Mouse (Mus musculus): Measurements from ENCODE around the gene Il3. TPM values are rescaled to one million over a fixed set of nuclear protein-coding genes. Genes with fewer than 3 reads are reported as not detected.

Gene Il3
- polyA plus RNA-seq, 1 experiment from 2014 or later: not detected

GRCm38 (mm10) chr11:54224475-54224986 is 42.5 kb downstream of the Il3 start:
- H3K4me1 ChIP-seq (ENCODE audit: control insufficient read depth, insufficient read depth, low read length): no peaks in the 10 kb centered on the region
- no peaks in the 10 kb centered on the region for H3K9me3 ChIP-seq (ENCODE audit: control insufficient read depth, low read length)
- no peak overlapping the region for H3K4me3 ChIP-seq (ENCODE audit: low read length)
- WGBS: 90% methylated on average over 5 of the region's 5 CpGs
- no peak overlapping the region for H3K4me2 ChIP-seq (replicated peaks; ENCODE audit: low read depth, low read length)
- H3K9ac ChIP-seq (ENCODE audit: low read depth, low read length): no peak overlapping the region
- no peaks in the 10 kb centered on the region for H3K36me3 ChIP-seq (ENCODE audit: control insufficient read depth, insufficient read depth, low read length)
- H3K27me3 ChIP-seq (ENCODE audit: control insufficient read depth, insufficient read depth, low read length): no peaks in the 10 kb centered on the region
- no peak overlapping the region for H3K27ac ChIP-seq (ENCODE audit: low read depth, low read length)
- ATAC-seq (ENCODE audit: low FRiP score, low TSS enrichment): no peak

GRCm38 (mm10) chr11:54223637-54224474 is 43.2 kb downstream of the Il3 start:
- Histone ChIP-seq H3K4me2 (replicated peaks; ENCODE audit: low read depth, low read length) (no peak overlapping the region), H3K9me3 (ENCODE audit: control insufficient read depth, low read length) (no peaks in the 10 kb centered on the region), H3K36me3 (ENCODE audit: control insufficient read depth, insufficient read depth, low read length) (no peaks in the 10 kb centered on the region), H3K9ac (ENCODE audit: low read depth, low read length) (no peak overlapping the region), H3K4me3 (ENCODE audit: low read length) (no peak overlapping the region), H3K27ac (ENCODE audit: low read depth, low read length) (no peak overlapping the region), H3K4me1 (ENCODE audit: control insufficient read depth, insufficient read depth, low read length) (no peaks in the 10 kb centered on the region), H3K27me3 (ENCODE audit: control insufficient read depth, insufficient read depth, low read length) (no peaks in the 10 kb centered on the region)
- ATAC-seq (ENCODE audit: low FRiP score, low TSS enrichment): no peak
- 73% methylated on average over 9 of the region's 9 CpGs for WGBS

- no peaks in the 10 kb centered on the region for H3K4me1 ChIP-seq (ENCODE audit: control insufficient read depth, insufficient read depth, low read length)
- H3K36me3 ChIP-seq (ENCODE audit: control insufficient read depth, insufficient read depth, low read length): no peaks in the 10 kb centered on the region
- H3K9ac ChIP-seq (ENCODE audit: low read depth, low read length): no peak overlapping the region
- WGBS: 41% methylated on average over 6 of the region's 6 CpGs
- no peak overlapping the region for H3K4me3 ChIP-seq (ENCODE audit: low read length)
- no peaks in the 10 kb centered on the region for H3K27me3 ChIP-seq (ENCODE audit: control insufficient read depth, insufficient read depth, low read length)
- no peak overlapping the region for H3K4me2 ChIP-seq (replicated peaks; ENCODE audit: low read depth, low read length)
- H3K9me3 ChIP-seq (ENCODE audit: control insufficient read depth, low read length): no peaks in the 10 kb centered on the region
- ATAC-seq (ENCODE audit: low FRiP score, low TSS enrichment): no peak
- H3K27ac ChIP-seq (ENCODE audit: low read depth, low read length): no peak overlapping the region
Measured at GRCm38 (mm10) chr11:54219903-54220740, 47.0 kb downstream of the Il3 start.

- Histone ChIP-seq H3K4me1 (ENCODE audit: control insufficient read depth, insufficient read depth, low read length) (no peaks in the 10 kb centered on the region), H3K4me3 (ENCODE audit: low read length) (no peak overlapping the region), H3K27me3 (ENCODE audit: control insufficient read depth, insufficient read depth, low read length) (no peaks in the 10 kb centered on the region), H3K36me3 (ENCODE audit: control insufficient read depth, insufficient read depth, low read length) (no peaks in the 10 kb centered on the region), H3K4me2 (replicated peaks; ENCODE audit: low read depth, low read length) (no peak overlapping the region), H3K9ac (ENCODE audit: low read depth, low read length) (no peak overlapping the region), H3K27ac (ENCODE audit: low read depth, low read length) (no peak overlapping the region), H3K9me3 (ENCODE audit: control insufficient read depth, low read length) (no peaks in the 10 kb centered on the region)
- WGBS: 80% methylated on average over 1 of the region's 1 CpGs
- ATAC-seq (ENCODE audit: low FRiP score, low TSS enrichment): no peak
Measured at GRCm38 (mm10) chr11:54219191-54219590, 47.9 kb downstream of the Il3 start.

GRCm38 (mm10) chr11:54217384-54217783 is 49.7 kb downstream of the Il3 start:
- no peak overlapping the region for H3K4me3 ChIP-seq (ENCODE audit: low read length)
- no peaks in the 10 kb centered on the region for H3K9me3 ChIP-seq (ENCODE audit: control insufficient read depth, low read length)
- no peaks in the 10 kb centered on the region for H3K4me1 ChIP-seq (ENCODE audit: control insufficient read depth, insufficient read depth, low read length)
- no peak overlapping the region for H3K27ac ChIP-seq (ENCODE audit: low read depth, low read length)
- 75% methylated on average over 7 of the region's 7 CpGs for WGBS
- ATAC-seq (ENCODE audit: low FRiP score, low TSS enrichment): no peak
- no peak overlapping the region for H3K4me2 ChIP-seq (replicated peaks; ENCODE audit: low read depth, low read length)
- no peaks in the 10 kb centered on the region for H3K36me3 ChIP-seq (ENCODE audit: control insufficient read depth, insufficient read depth, low read length)
- no peaks in the 10 kb centered on the region for H3K27me3 ChIP-seq (ENCODE audit: control insufficient read depth, insufficient read depth, low read length)
- no peak overlapping the region for H3K9ac ChIP-seq (ENCODE audit: low read depth, low read length)

GRCm38 (mm10) chr11:54216091-54216490 is 51.0 kb downstream of the Il3 start:
- no peak overlapping the region for H3K27ac ChIP-seq (ENCODE audit: low read depth, low read length)
- no peak for ATAC-seq (ENCODE audit: low FRiP score, low TSS enrichment)
- WGBS: 76% methylated on average over 6 of the region's 6 CpGs

More at GRCm38 (mm10) chr11:54216091-54216490, 51.0 kb downstream of the Il3 start:
- no peaks in the 10 kb centered on the region for H3K27me3 ChIP-seq (ENCODE audit: control insufficient read depth, insufficient read depth, low read length)
- H3K36me3 ChIP-seq (ENCODE audit: control insufficient read depth, insufficient read depth, low read length): no peaks in the 10 kb centered on the region
- H3K4me2 ChIP-seq (replicated peaks; ENCODE audit: low read depth, low read length): no peak overlapping the region
- no peaks in the 10 kb centered on the region for H3K9me3 ChIP-seq (ENCODE audit: control insufficient read depth, low read length)
- H3K4me1 ChIP-seq (ENCODE audit: control insufficient read depth, insufficient read depth, low read length): no peaks in the 10 kb centered on the region
- H3K4me3 ChIP-seq (ENCODE audit: low read length): no peak overlapping the region
- no peak overlapping the region for H3K9ac ChIP-seq (ENCODE audit: low read depth, low read length)

Other genes starting within 250 kb of the Il3 start
- gene Slc22a4, start 239.2 kb downstream of the Il3 start, polyA plus RNA-seq (2014; fragmentation: Nextera tagmentation; extraction: Ambion mirVana): 0.99 and 1.4 TPM in 2 replicates
- gene Pdlim4, start 198.3 kb downstream of the Il3 start, polyA plus RNA-seq (2014; fragmentation: Nextera tagmentation; extraction: Ambion mirVana): 52.1 and 54.6 TPM in 2 replicates
- gene P4ha2, start 167.2 kb downstream of the Il3 start, polyA plus RNA-seq (2014; fragmentation: Nextera tagmentation; extraction: Ambion mirVana): 19.3 and 25.1 TPM in 2 replicates
- gene Csf2, start 17.6 kb downstream of the Il3 start, polyA plus RNA-seq (2014; fragmentation: Nextera tagmentation; extraction: Ambion mirVana): not detected in 2 replicates
- gene Acsl6, start 36.5 kb upstream of the Il3 start, polyA plus RNA-seq (2014; fragmentation: Nextera tagmentation; extraction: Ambion mirVana): 0.37 and 1.3 TPM in 2 replicates
- not detected in 2 replicates for gene Meikin, start 103.4 kb upstream of the Il3 start, polyA plus RNA-seq (2014; fragmentation: Nextera tagmentation; extraction: Ambion mirVana)
- 9.0 and 12.6 TPM in 2 replicates for gene Fnip1, start 170.9 kb upstream of the Il3 start, polyA plus RNA-seq (2014; fragmentation: Nextera tagmentation; extraction: Ambion mirVana)

All from kidney, embryonic 14.5 days (tissue).